ENCODE assay signal across 8 mouse cellular contexts in the genomic region with DNA sequence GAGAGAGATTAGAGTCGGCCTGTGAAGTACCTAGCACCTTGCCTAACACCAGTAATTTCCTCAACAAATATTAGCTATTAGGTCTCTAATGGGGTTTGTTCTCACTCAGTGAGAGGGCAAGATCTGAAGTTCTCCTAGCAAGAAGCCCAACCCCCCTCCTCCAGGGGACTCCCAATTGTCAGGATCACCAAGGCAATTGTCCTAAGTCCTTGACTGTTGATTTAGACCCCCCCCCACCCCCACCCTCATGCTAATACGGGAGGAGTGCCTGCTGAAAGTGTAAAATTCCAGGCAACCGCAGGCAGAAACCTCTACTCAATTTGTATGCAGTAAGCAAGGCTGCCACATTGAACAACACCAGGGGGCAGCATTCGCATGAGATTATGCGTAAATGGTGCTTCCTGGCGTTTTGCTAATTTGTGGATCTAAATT.
DNase-seq lines count a peak whose midpoint lies in the region; TF ChIP-seq lines count a peak whose summit lies in the region.
"Had no signal": no experiment of that assay in that cellular context is flagged by ENCODE, and none has a peak within 500 bp of the region (broad histone marks: within the 10 kb centered on the region; RNA-seq: fewer than 3 reads in every experiment).

No protein-coding gene starts in this region.

- DNase-seq in kidney, adult 2 months, result no peak
- DNase-seq in kidney, adult 9 months, result no peak
- DNase-seq in ES-E14 (ENCODE audit: low read depth, low spot score), result peak; percentile 48
- peak; percentile 20 to 47 for DNase-seq in cerebellum, adult 18-20 months
- DNase-seq in lung, adult 2 months, result peak; percentile 25
- DNase-seq in thymus, postnatal 10 days (ENCODE audit: low spot score in 2 of 2), result no peak
- no peak for DNase-seq in adrenal gland, postnatal 4 days (ENCODE audit: low spot score in 2 of 2)

- H3K36me3 ChIP-seq in kidney, adult 2 months (ENCODE audit: control insufficient read depth, insufficient read depth, low read length), result no peaks in the 10 kb centered on the region
- no peaks in the 10 kb centered on the region for H3K36me3 ChIP-seq in ES-E14 (ENCODE audit: control insufficient read depth, insufficient read depth, low read length, poor library complexity, severe bottlenecking)

- WGBS in kidney, adult 2 months, result 16% methylated on average over 6 of the region's 6 CpGs
- 14% methylated on average over 6 of the region's 6 CpGs for WGBS in lung, adult 2 months

- H3K4me3 ChIP-seq in kidney, adult 2 months (ENCODE audit: insufficient read depth, low read depth, low read length), result no peak overlapping the region
- H3K4me3 ChIP-seq in ES-E14 (ENCODE audit: insufficient read depth in 1 of 2, low read depth in 1 of 2, low read length in 2 of 2, poor library complexity in 1 of 2, severe bottlenecking in 1 of 2), result no peak overlapping the region
- H3K4me3 ChIP-seq in lung, adult 2 months (replicated peaks; ENCODE audit: extremely low read depth, low read depth, low read length), result no peak overlapping the region

- H3K27ac ChIP-seq in kidney, adult 2 months (ENCODE audit: insufficient read depth, low read depth, low read length), result no peak overlapping the region
- no peak overlapping the region for H3K27ac ChIP-seq in ES-E14 (ENCODE audit: insufficient read depth, low read depth, low read length, poor library complexity, severe bottlenecking)
- H3K27ac ChIP-seq: macrophage had no signal

- in situ Hi-C loops in ES-E14 (cut with MboI; ENCODE audit: low sequenced_read_pairs in 2 of 2, unreplicated experiment in 2 of 2), result no loop called here

- H3K27me3 ChIP-seq in kidney, adult 2 months (replicated peaks; ENCODE audit: control insufficient read depth, insufficient read depth, low read length), result peaks cover 2% of the 10 kb centered on the region; the same call in 1 of the 2 replicates

- peak; percentile 24; the same call in 1 of the 2 replicates for TF ChIP-seq CTCF in kidney, adult 2 months (conservative IDR thresholded peaks at IDR 0.05; ENCODE audit: insufficient read depth, insufficient read length, low read depth, low read length)
- 0 out of 2 replicates have a peak, but pooled peaks have one; percentile 2 for TF ChIP-seq CTCF in lung, adult 2 months (IDR thresholded peaks at IDR 0.05; ENCODE audit: insufficient read depth, low read length)

- TF ChIP-seq POLR2A in kidney, adult 2 months (IDR thresholded peaks at IDR 0.05; ENCODE audit: low read depth, low read length), result no peak
- TF ChIP-seq POLR2A in lung, adult 2 months (IDR thresholded peaks at IDR 0.05; ENCODE audit: borderline replicate concordance, extremely low read depth, low read depth, low read length), result no peak

- no peaks in the 10 kb centered on the region for H3K9me3 ChIP-seq in ES-E14 (ENCODE audit: control insufficient read depth, insufficient read depth, low read depth, low read length)

- H3K4me1 ChIP-seq in kidney, adult 2 months (ENCODE audit: control insufficient read depth, insufficient read depth, low read length), result no peaks in the 10 kb centered on the region
- peaks cover 5 to 9% of the 10 kb centered on the region in 2 experiments; a peak in 1 of 4 replicates for H3K4me1 ChIP-seq in ES-E14 (ENCODE audit: control insufficient read depth in 2 of 2, insufficient read depth in 2 of 2, low read length in 2 of 2, poor library complexity in 1 of 2)
- H3K4me1 ChIP-seq in lung, adult 2 months (ENCODE audit: control insufficient read depth, insufficient read depth, low read length), result no peaks in the 10 kb centered on the region

- no peak overlapping the region for H3K9ac ChIP-seq in ES-E14 (ENCODE audit: insufficient read depth, low read depth, low read length, poor library complexity, severe bottlenecking)

TF ChIP-seq in ES-E14, 5 proteins besides CTCF, POLR2A, EP300 and RAD21:
- TF ChIP-seq ZC3H11A (IDR thresholded peaks at IDR 0.05; ENCODE audit: borderline replicate concordance, low read depth, low read length) (peak; percentile 26; the same call in 1 of the 2 replicates), MAFK (IDR thresholded peaks at IDR 0.05; ENCODE audit: insufficient read depth, low read depth, low read length) (no peak), ZNF384 (IDR thresholded peaks at IDR 0.05; ENCODE audit: low read depth, low read length) (no peak), CHD2 (IDR thresholded peaks at IDR 0.05; ENCODE audit: low read depth, low read length) (no peak), HCFC1 (IDR thresholded peaks at IDR 0.05; ENCODE audit: borderline replicate concordance, insufficient read depth, low read length) (no peak)

Comparison
In these comparisons a context has a peak if more than half of its experiments do, and no peak if none do; other contexts are left out.
1. DNase-seq: peak in ES-E14 (single experiment), cerebellum, adult 18-20 months (2 of 2) and lung, adult 2 months (single experiment); none in kidney, adult 2 months (single experiment), kidney, adult 9 months (single experiment), thymus, postnatal 10 days (0 of 2) and adrenal gland, postnatal 4 days (0 of 2).